Mouse (Mus musculus) limb, embryonic 12.5 days (tissue): ENCODE measurements around the gene Hdac5. TPM values are rescaled to one million over a fixed set of nuclear protein-coding genes. Genes with fewer than 3 reads are reported as not detected.

Source experiments
- ATAC-seq: fragments of 200-750 bp; cut with Nextera tagmentation; 2 replicates; pipeline ENCODE4 v1.8.0; 2017; ENCODE audit warnings: low read depth, moderate TSS enrichment; ENCODE audit not compliant: insufficient number of reproducible peaks, insufficient read depth, low FRiP score, low TSS enrichment
- H3K27ac ChIP-seq: fragments of 300-500 bp; sonication (generic); 2 replicates; pipeline ENCODE4 v1.5.1; 2016; ENCODE audit warnings: mild to moderate bottlenecking, moderate library complexity
- H3K27me3 ChIP-seq: fragments of 300-500 bp; sonication (generic); 2 replicates; pipeline ENCODE4 v1.6.1; 2016; ENCODE audit warnings: mild to moderate bottlenecking, moderate library complexity
- H3K36me3 ChIP-seq: fragments of 300-500 bp; sonication (generic); 2 replicates; pipeline ENCODE4 v1.6.1; 2016; ENCODE audit warnings: mild to moderate bottlenecking, moderate library complexity
- H3K4me1 ChIP-seq: fragments of 300-500 bp; sonication (generic); replicated peaks from 2 replicates; pipeline ENCODE4 v1.6.1; 2016
- H3K4me2 ChIP-seq: fragments of 300-500 bp; sonication (generic); 2 replicates; pipeline ENCODE4 v1.6.1; 2016; ENCODE audit warnings: mild to moderate bottlenecking, moderate library complexity
- H3K4me3 ChIP-seq: fragments of 300-500 bp; sonication (generic); replicated peaks from 2 replicates; pipeline ENCODE4 v1.5.1; 2016; ENCODE audit warnings: mild to moderate bottlenecking
- H3K9ac ChIP-seq: fragments of 300-500 bp; sonication (generic); replicated peaks from 2 replicates; pipeline ENCODE4 v1.6.1; 2016; ENCODE audit warnings: mild to moderate bottlenecking, moderate library complexity
- H3K9me3 ChIP-seq: fragments of 300-500 bp; sonication (generic); 2 replicates; pipeline ENCODE4 v1.6.1; 2016; ENCODE audit warnings: mild to moderate bottlenecking, moderate library complexity
- WGBS: fragments of 180-500 bp; shearing (Covaris S2); methylation state at CpG from one replicate; pipeline ENCODE4 v1.1.7; 2016; 5-methylcytosine and 5-hydroxymethylcytosine counted together
- polyA plus RNA-seq: library from polyadenylated mRNA; unstranded; fragments of >200 nt; fragmentation: Nextera tagmentation; extraction: Ambion mirVana; gene quantifications from 2 replicates; pipeline ENCODE4 v1.2.1, GENCODE M21; 2016

Gene Hdac5
- polyA plus RNA-seq, 1 experiment from 2014 or later, result 58.1 TPM

- WGBS, result 81% methylated on average over 6 of the region's 6 CpGs
- H3K9me3 ChIP-seq, result no peaks in the 10 kb centered on the region
- no peak overlapping the region for H3K4me3 ChIP-seq
- H3K27me3 ChIP-seq, result no peaks in the 10 kb centered on the region
- H3K27ac ChIP-seq, result peak overlapping the region; percentile 46; the same call in 1 of the 2 replicates
- H3K9ac ChIP-seq, result no peak overlapping the region
- no peak overlapping the region for H3K4me2 ChIP-seq
- peaks cover 67% of the 10 kb centered on the region for H3K36me3 ChIP-seq
- H3K4me1 ChIP-seq, result peaks cover 13% of the 10 kb centered on the region
- no peak for ATAC-seq
Measured at GRCm38 (mm10) chr11:102258095-102258494, 28.1 kb upstream of the Hdac5 start.

DNA sequence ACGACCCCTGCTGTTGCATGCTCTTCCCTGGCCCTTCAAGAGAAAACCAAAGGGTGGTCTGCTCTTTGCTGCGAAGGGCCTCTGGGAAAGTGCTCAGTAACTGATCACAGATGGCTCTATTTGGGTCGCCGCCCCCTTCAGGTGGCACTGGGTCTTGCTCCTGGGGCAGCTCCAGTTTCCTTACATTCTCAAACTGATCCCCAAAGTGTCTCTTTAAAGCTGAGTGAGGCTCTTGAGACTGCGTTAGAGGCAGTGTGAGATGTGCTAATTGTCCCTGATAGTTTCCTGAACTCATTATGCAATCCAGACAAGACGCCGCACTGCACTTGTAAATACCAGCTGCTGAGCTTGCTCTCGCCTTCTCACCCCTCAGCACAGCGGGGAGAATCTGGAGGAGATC is 27.5 kb upstream of the Hdac5 start:
- peaks cover 64% of the 10 kb centered on the region for H3K36me3 ChIP-seq
- no peak for ATAC-seq
- no peak overlapping the region for H3K4me2 ChIP-seq
- H3K4me1 ChIP-seq, result peaks cover 13% of the 10 kb centered on the region
- H3K27me3 ChIP-seq, result no peaks in the 10 kb centered on the region
- H3K9ac ChIP-seq, result no peak overlapping the region
- no peaks in the 10 kb centered on the region for H3K9me3 ChIP-seq
- no peak overlapping the region for H3K4me3 ChIP-seq
- H3K27ac ChIP-seq, result peak overlapping the region; percentile 46
- 32% methylated on average over 9 of the region's 9 CpGs for WGBS

- peak overlapping the region; percentile 66 for H3K9ac ChIP-seq
- H3K4me3 ChIP-seq, result peak overlapping the region; percentile 79
- peaks cover 20% of the 10 kb centered on the region for H3K36me3 ChIP-seq
- 14% methylated on average over 9 of the region's 9 CpGs for WGBS
- H3K27me3 ChIP-seq, result no peaks in the 10 kb centered on the region; the same call in 1 of the 2 replicates
- no peak for ATAC-seq
- peaks cover 24% of the 10 kb centered on the region for H3K4me1 ChIP-seq
- peak overlapping the region; percentile 67 for H3K27ac ChIP-seq
- H3K4me2 ChIP-seq, result peak overlapping the region; percentile 89
- H3K9me3 ChIP-seq, result no peaks in the 10 kb centered on the region
Measured at GRCm38 (mm10) chr11:102249351-102250090, 19.6 kb upstream of the Hdac5 start.

DNA sequence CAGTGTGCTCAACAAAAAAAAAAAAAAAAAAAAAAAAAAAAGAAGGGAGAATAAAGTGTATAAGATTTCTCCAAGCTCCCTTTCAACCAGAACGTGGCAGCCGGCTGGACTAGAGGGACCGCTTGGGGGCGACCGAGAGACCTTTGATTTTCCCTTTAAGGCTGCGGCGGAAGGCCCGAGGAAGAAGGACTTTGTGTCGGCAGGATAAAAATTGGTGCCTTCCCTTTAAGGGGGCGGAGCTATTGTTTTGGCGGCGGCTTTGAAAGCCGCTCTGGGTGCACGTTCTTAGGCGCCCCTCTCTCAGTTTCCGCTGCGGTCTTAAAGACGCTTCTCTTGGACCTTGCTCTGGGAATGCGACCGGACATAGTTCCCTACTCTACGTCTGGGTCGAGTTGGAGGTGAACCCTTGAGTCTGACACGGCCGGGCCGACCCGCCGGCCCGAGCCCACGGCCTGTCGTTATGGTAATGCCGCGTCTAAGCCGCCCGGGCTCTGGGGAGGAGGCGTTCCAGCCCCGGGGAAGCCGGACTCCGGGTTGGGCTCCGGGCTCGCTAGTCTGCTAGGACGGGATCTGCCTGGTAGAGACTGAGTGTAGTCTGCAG is 18.8 kb upstream of the Hdac5 start, which contains the start of gene BC030867:
Gene BC030867, plus strand, starts transcription at position 253 of the 601 bp plus-strand sequence.
- peaks cover 25% of the 10 kb centered on the region for H3K4me1 ChIP-seq
- H3K9me3 ChIP-seq, result no peaks in the 10 kb centered on the region
- under 1% methylated on average over 41 of the region's 41 CpGs for WGBS
- H3K4me3 ChIP-seq, result peak within 1 kb of the TSS; percentile 79
- peaks cover 16% of the 10 kb centered on the region for H3K36me3 ChIP-seq
- H3K27ac ChIP-seq, result peak within 1 kb of the TSS; percentile 67
- peak within 1 kb of the TSS; percentile 89 for H3K4me2 ChIP-seq
- H3K9ac ChIP-seq, result peak within 1 kb of the TSS; percentile 66
- H3K27me3 ChIP-seq, result no peaks in the 10 kb centered on the region; the same call in 1 of the 2 replicates
- peak; percentile 45; the same call in 1 of the 2 replicates for ATAC-seq

DNA sequence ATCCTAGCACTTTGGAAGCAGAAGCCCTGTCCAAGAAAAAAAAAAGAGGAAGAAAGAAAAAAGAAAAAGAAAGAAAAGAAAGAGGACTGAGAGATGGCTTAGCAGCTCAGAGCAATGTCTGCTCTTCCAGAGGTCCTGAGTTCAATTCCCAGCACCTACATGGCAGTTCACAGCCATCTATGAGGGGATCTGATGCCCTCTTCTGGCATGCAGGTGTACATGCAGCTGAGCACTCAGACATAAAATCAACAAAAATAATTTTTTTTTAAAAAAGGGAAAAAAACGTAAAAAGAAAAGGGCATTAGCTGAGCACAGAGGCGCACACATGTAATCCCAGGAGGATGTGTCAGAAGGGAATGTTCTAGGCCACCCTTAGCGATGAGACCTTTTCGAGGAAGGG is 16.9 kb upstream of the Hdac5 start:
- WGBS, result 89% methylated on average over 4 of the region's 4 CpGs
- no peaks in the 10 kb centered on the region for H3K9me3 ChIP-seq
- H3K4me3 ChIP-seq, result no peak overlapping the region
- H3K4me1 ChIP-seq, result peaks cover 25% of the 10 kb centered on the region
- no peak overlapping the region for H3K27ac ChIP-seq
- no peak overlapping the region for H3K4me2 ChIP-seq
- peaks cover 11% of the 10 kb centered on the region; the same call in 1 of the 2 replicates for H3K36me3 ChIP-seq
- ATAC-seq, result no peak
- no peaks in the 10 kb centered on the region; the same call in 1 of the 2 replicates for H3K27me3 ChIP-seq
- H3K9ac ChIP-seq, result no peak overlapping the region

DNA sequence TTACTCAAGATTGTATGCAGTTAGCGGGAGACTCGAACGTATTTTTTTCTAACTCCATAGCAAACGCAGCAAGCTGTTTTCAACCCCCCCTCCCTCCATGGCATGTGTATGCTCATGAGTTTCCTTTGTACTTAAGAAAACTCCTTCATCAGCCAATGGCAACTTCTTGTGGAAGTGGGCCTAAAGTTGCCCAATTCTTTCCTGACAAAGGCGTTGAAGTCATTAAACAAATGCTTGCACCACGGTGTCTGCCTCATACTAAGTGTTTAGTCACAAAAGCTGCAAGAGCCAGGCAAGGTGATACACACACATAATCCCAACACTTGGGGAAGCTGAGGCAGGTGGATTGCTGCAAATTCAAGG is 16.3 kb upstream of the Hdac5 start:
- H3K4me3 ChIP-seq, result no peak overlapping the region
- peaks cover 25% of the 10 kb centered on the region for H3K4me1 ChIP-seq
- no peaks in the 10 kb centered on the region for H3K9me3 ChIP-seq
- no peak for ATAC-seq
- peaks cover 6% of the 10 kb centered on the region; the same call in 1 of the 2 replicates for H3K36me3 ChIP-seq
- H3K4me2 ChIP-seq, result no peak overlapping the region
- no peaks in the 10 kb centered on the region; the same call in 1 of the 2 replicates for H3K27me3 ChIP-seq
- 85% methylated on average over 6 of the region's 6 CpGs for WGBS
- H3K9ac ChIP-seq, result no peak overlapping the region
- H3K27ac ChIP-seq, result no peak overlapping the region

DNA sequence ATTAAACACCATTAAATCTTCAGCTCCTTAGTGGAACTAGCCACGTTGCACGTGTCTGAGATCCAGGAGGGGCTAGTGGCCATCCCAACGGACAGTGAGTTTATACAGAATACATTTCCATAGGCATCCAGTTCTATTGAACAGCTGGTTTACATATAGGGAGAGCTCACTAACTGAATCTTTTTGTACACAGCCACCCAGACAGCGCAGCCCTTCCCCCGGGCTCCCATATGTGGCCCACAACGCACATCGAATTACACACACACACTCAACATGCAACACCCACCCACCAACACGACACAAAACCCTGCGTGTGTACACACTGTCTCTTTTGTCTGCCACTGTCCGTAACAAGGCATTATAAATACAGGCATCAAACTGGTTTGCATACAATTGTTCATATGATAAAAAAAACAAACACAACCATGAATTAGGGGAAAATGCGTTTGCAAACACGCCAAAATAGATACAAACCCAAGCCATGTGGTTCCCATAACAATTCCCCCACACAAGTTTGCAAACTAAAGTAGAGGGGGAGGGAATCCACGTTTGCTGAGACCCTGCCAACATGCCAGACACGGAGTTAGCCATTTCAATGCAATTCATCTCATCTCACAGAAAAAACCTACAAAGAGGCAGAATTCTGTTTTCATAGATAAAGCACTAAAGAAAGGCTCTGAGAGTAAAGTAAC is 15.8 kb upstream of the Hdac5 start:
- Histone ChIP-seq H3K36me3 (peaks cover under 1% of the 10 kb centered on the region; the same call in 1 of the 2 replicates), H3K4me1 (peaks cover 25% of the 10 kb centered on the region), H3K4me3 (peak overlapping the region; percentile 37), H3K4me2 (peak overlapping the region; percentile 81), H3K27me3 (no peaks in the 10 kb centered on the region; the same call in 1 of the 2 replicates), H3K27ac (peak overlapping the region; percentile 56; the same call in 1 of the 2 replicates), H3K9me3 (no peaks in the 10 kb centered on the region), H3K9ac (peak overlapping the region; percentile 56; the same call in 1 of the 2 replicates)
- ATAC-seq, result no peak
- 48% methylated on average over 14 of the region's 14 CpGs for WGBS

DNA sequence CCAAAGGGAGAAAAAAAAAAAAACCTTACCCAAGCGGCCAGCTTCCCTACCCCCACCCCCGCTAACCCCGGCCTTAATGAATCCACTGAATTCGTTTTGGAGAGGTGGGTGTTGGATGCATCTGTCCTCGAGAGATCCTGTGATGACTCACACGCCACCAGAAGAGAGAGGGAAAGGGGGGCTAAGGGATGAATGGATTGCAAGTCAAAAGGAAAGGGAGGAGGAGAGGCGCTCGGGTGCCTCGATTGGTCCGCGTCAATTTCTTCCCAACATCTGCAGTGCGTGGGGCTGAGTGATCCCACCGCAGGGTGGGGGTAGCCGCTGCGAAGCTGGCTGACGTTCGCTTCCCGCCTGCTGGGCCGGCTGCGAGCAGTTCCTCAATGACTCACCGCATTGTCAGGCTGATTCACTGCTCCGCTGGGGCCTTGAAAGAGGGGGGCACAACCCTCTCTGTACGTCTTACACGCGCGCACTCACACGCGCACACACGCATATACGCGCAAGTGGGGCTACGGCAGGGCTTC is 15.0 kb upstream of the Hdac5 start:
- peak overlapping the region; percentile 37 for H3K4me3 ChIP-seq
- H3K36me3 ChIP-seq, result no peaks in the 10 kb centered on the region
- WGBS, result 2% methylated on average over 32 of the region's 32 CpGs
- ATAC-seq, result peak; percentile 13; the same call in 1 of the 2 replicates
- no peaks in the 10 kb centered on the region; the same call in 1 of the 2 replicates for H3K27me3 ChIP-seq
- peaks cover 25% of the 10 kb centered on the region for H3K4me1 ChIP-seq
- H3K27ac ChIP-seq, result peak overlapping the region; percentile 56; the same call in 1 of the 2 replicates
- peak overlapping the region; percentile 56 for H3K9ac ChIP-seq
- no peaks in the 10 kb centered on the region for H3K9me3 ChIP-seq
- H3K4me2 ChIP-seq, result peak overlapping the region; percentile 81

GRCm38 (mm10) chr11:102241874-102242273 is 11.9 kb upstream of the Hdac5 start:
- 54% methylated on average over 5 of the region's 5 CpGs for WGBS
- Histone ChIP-seq H3K4me2 (no peak overlapping the region), H3K27ac (no peak overlapping the region), H3K9me3 (no peaks in the 10 kb centered on the region), H3K36me3 (no peaks in the 10 kb centered on the region), H3K27me3 (no peaks in the 10 kb centered on the region; the same call in 1 of the 2 replicates), H3K4me1 (peaks cover 16% of the 10 kb centered on the region), H3K4me3 (no peak overlapping the region), H3K9ac (no peak overlapping the region)
- ATAC-seq, result no peak

DNA sequence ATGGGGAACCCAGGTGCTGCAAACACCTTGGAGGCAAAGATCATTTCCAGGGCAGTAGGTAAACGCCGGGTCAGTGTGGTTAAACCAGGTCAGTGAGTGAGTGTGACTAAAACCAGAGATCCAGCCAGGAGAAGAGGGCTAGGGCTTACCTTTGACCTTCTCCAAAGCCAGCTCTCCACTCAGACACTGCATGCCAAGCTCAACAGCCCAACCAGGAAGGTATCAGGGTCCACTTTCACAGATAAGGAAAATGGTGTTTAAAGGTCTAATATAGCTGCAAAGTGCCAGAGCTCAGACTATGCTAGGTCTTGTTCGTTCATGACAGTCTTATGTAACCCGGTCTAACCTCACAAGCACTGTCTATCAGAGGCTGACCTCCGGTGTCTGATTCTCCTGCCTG is 11.3 kb upstream of the Hdac5 start:
- H3K36me3 ChIP-seq, result no peaks in the 10 kb centered on the region
- no peak overlapping the region for H3K4me3 ChIP-seq
- 87% methylated on average over 5 of the region's 5 CpGs for WGBS
- ATAC-seq, result no peak
- H3K27ac ChIP-seq, result no peak overlapping the region
- no peaks in the 10 kb centered on the region; the same call in 1 of the 2 replicates for H3K27me3 ChIP-seq
- no peak overlapping the region for H3K9ac ChIP-seq
- H3K4me2 ChIP-seq, result no peak overlapping the region
- peaks cover 16% of the 10 kb centered on the region for H3K4me1 ChIP-seq
- no peaks in the 10 kb centered on the region for H3K9me3 ChIP-seq

DNA sequence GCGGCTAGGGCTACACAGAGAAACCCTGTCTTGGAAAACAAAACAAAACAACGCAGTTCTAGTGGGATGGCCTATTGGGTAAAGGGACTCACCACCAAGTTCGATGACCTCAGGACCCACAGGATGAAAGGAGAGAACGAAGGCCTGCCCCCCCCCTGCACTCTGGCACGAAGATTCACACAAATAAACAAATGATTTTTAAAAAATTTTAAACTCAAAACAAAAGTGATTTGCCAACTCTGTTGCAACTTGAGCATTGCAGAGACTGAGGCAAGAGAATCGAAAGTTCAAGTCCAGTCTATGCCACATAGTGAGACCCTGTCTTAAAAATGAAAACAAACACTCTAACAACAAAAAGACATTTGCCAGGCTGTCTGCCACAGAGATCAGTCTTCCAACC is 10.7 kb upstream of the Hdac5 start:
- H3K4me3 ChIP-seq, result no peak overlapping the region
- H3K9me3 ChIP-seq, result no peaks in the 10 kb centered on the region
- no peak overlapping the region for H3K27ac ChIP-seq
- H3K4me1 ChIP-seq, result peaks cover 12% of the 10 kb centered on the region
- no peak for ATAC-seq
- 90% methylated on average over 6 of the region's 6 CpGs for WGBS
- H3K27me3 ChIP-seq, result no peaks in the 10 kb centered on the region; the same call in 1 of the 2 replicates
- H3K36me3 ChIP-seq, result no peaks in the 10 kb centered on the region
- no peak overlapping the region for H3K4me2 ChIP-seq
- no peak overlapping the region for H3K9ac ChIP-seq
